Mouse (Mus musculus) ES-E14 (cell line): ENCODE data around the gene Cry2. TPM values are rescaled to one million over a fixed set of nuclear protein-coding genes. Genes with fewer than 3 reads are reported as not detected.

Experiments used
- DNase-seq: peaks from one replicate; pipeline ENCODE4 v3.0.0-alpha.2; 2013; ENCODE audit warnings: low read depth, low spot score
- H3K27ac ChIP-seq: 2 replicates; pipeline ENCODE4 v1.5.1; 2012; ENCODE audit warnings: low read depth, mild to moderate bottlenecking, low read length, moderate library complexity, mixed read lengths; ENCODE audit not compliant: poor library complexity, insufficient read depth, severe bottlenecking
- H3K36me3 ChIP-seq: 2 replicates; pipeline ENCODE4 v1.6.1; 2012; ENCODE audit warnings: mild to moderate bottlenecking, low read length, moderate library complexity, mixed read lengths; ENCODE audit not compliant: control insufficient read depth, poor library complexity, insufficient read depth, severe bottlenecking
- H3K4me1 ChIP-seq, 2 experiments: fragments of 150-350 bp in 1 of 2; sonication (generic) in 1 of 2; 2 replicates each; pipeline ENCODE4 v1.6.1; 2012; ENCODE audit warnings: low read length in 2 of 2, mild to moderate bottlenecking in 1 of 2, mixed read lengths in 1 of 2; ENCODE audit not compliant: control insufficient read depth in 2 of 2, insufficient read depth in 2 of 2, poor library complexity in 1 of 2
- H3K4me3 ChIP-seq, 2 experiments: fragments of 150-350 bp in 1 of 2; sonication (generic) in 1 of 2; 2 replicates each; pipeline ENCODE4 v1.5.1; 2012; ENCODE audit warnings: low read length in 2 of 2, low read depth in 1 of 2, mild to moderate bottlenecking in 1 of 2, mixed read lengths in 1 of 2; ENCODE audit not compliant: insufficient read depth in 1 of 2, poor library complexity in 1 of 2, severe bottlenecking in 1 of 2
- H3K9ac ChIP-seq: 2 replicates; pipeline ENCODE4 v1.6.1; 2012; ENCODE audit warnings: low read depth, mild to moderate bottlenecking, low read length, mixed read lengths; ENCODE audit not compliant: poor library complexity, insufficient read depth, severe bottlenecking
- H3K9me3 ChIP-seq: fragments of 150-350 bp; sonication (generic); 2 replicates; pipeline ENCODE4 v1.6.1; 2012; ENCODE audit warnings: low read depth, mild to moderate bottlenecking, low read length; ENCODE audit not compliant: control insufficient read depth, insufficient read depth
- CHD2 ChIP-seq: IDR thresholded peaks from 2 replicates; pipeline ENCODE4 v1.6.1; 2014; ENCODE audit warnings: mild to moderate bottlenecking, low read depth, low read length, inconsistent platforms
- HCFC1 ChIP-seq: IDR thresholded peaks from 2 replicates; pipeline ENCODE4 v1.6.1; 2012; ENCODE audit warnings: low read length, inconsistent platforms, borderline replicate concordance; ENCODE audit not compliant: insufficient read depth
- MAFK ChIP-seq: IDR thresholded peaks from 2 replicates; pipeline ENCODE4 v1.6.1; 2014; ENCODE audit warnings: mild to moderate bottlenecking, low read depth, low read length, inconsistent platforms; ENCODE audit not compliant: insufficient read depth
- ZC3H11A ChIP-seq: IDR thresholded peaks from 2 replicates; pipeline ENCODE4 v1.6.1; 2012; ENCODE audit warnings: low read depth, mild to moderate bottlenecking, inconsistent platforms, low read length, borderline replicate concordance
- ZNF384 ChIP-seq: IDR thresholded peaks from 2 replicates; pipeline ENCODE4 v1.6.1; 2012; ENCODE audit warnings: low read depth, low read length, inconsistent platforms
- in situ Hi-C, 2 experiments: fragments of 600-800 bp; cut with MboI; formaldehyde crosslinking; loops; one replicate each; pipeline ENCODE4 v1.15.1; 2025; ENCODE audit warnings: low sequenced_read_pairs in 2 of 2, inconsistent platforms in 1 of 2; ENCODE audit not compliant: unreplicated experiment in 2 of 2
- total RNA-seq: library from RNA; depleted of rRNA; stranded (reverse); fragments of 300-350 nt; gene quantifications from 2 replicates; pipeline ENCODE4 v1.2.3, GENCODE M21; 2012

Cry2 gene
- total RNA-seq, 1 experiment, result 11.7 TPM

DNA sequence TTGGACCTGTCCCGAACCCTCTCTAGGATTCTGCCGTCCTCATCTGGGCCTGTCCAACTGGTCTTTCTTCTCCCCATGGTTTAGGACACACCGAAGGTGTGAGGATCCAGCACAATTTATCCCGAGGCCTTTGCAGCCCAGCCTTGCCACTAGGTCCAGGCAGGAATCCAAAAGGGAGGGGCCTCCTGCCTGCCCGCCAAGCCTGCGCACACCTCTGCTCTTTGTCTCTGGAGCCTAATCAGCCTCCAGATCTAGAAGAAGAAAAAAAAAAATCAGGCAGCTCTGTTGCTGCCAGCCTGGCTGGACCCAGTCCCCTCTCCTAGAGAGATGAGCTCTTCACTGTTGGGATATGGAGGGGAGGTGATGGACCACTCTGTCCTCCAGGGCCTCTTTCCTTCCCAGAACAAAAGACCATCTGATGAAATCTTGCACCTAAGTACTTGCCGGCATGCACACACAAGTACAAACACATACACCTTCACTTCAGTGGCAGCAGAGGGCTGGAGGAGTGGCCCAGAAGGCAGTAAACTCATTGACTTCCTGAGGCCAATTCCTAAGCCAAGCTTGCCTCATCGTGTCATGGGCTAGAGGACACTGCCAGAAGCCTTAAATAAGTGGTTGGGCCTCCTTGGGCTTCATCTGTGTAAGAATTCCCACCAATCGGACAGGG, 60.9 kb downstream of the Cry2 start:
- H3K9ac ChIP-seq, result no peak overlapping the region
- TF ChIP-seq ZNF384 (0 out of 2 replicates have a peak, but pooled peaks have one; percentile 29), ZC3H11A (no peak)
- no peak for DNase-seq
- H3K27ac ChIP-seq, result no peak overlapping the region; the same call in 1 of the 2 replicates
- H3K36me3 ChIP-seq, result peaks cover under 1% of the 10 kb centered on the region; the same call in 1 of the 2 replicates
- in situ Hi-C loops, result no loop called here
- no peaks in the 10 kb centered on the region for H3K9me3 ChIP-seq
- peaks cover 2 to 29% of the 10 kb centered on the region in 2 experiments; a peak in 3 of 4 replicates for H3K4me1 ChIP-seq
- H3K4me3 ChIP-seq, result 0 out of 4 replicates have a peak overlapping the region, but pooled peaks of 1 of the 2 experiments have one; percentile 4

DNA sequence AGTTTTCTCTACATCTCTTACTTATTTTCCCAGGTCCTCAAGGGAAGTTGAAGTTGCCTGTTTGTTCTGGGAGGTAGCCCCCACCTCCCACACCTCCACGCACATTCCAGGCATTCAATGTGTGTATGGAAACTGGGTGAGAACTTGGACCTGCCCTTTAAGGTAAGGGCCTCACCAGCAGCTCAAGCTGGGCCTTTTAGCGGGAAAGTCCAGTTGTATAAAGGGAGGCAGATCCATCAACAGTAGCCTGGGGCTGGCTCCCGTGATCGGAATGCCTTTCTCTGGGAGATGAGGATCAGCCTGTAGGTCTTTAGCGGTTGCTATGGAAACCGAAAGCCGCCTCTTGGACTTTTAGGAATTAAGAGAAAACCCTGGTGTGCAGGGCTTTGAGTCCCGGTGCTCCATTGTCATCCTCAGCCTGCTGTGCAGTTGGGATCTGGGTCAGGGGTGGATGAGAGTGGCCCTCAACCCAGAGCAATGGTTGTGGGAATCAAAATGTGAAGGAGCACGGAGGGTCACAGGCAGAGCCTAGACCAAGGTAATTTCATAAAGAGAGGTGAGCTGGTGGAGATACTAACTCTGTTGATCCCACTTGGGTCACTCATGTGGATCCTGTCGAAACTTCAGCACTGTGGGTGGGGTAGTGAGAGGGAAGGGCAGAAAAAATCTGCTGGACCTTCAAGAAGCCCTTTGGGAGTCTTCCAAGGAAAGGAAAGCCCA, 61.7 kb downstream of the Cry2 start:
- Histone ChIP-seq H3K4me1 (peaks cover 2 to 35% of the 10 kb centered on the region in 2 experiments; a peak in 3 of 4 replicates), H3K4me3 (no peak overlapping the region), H3K9ac (no peak overlapping the region), H3K36me3 (no peaks in the 10 kb centered on the region), H3K27ac (peak overlapping the region; percentile 16; the same call in 1 of the 2 replicates), H3K9me3 (no peaks in the 10 kb centered on the region)
- in situ Hi-C loops, result no loop called here
- TF ChIP-seq ZNF384, result no peak
- TF ChIP-seq HCFC1, result no peak
- TF ChIP-seq MAFK, result no peak
- no peak for TF ChIP-seq CHD2
- TF ChIP-seq ZC3H11A, result no peak
- DNase-seq, result peak; percentile 64

DNA sequence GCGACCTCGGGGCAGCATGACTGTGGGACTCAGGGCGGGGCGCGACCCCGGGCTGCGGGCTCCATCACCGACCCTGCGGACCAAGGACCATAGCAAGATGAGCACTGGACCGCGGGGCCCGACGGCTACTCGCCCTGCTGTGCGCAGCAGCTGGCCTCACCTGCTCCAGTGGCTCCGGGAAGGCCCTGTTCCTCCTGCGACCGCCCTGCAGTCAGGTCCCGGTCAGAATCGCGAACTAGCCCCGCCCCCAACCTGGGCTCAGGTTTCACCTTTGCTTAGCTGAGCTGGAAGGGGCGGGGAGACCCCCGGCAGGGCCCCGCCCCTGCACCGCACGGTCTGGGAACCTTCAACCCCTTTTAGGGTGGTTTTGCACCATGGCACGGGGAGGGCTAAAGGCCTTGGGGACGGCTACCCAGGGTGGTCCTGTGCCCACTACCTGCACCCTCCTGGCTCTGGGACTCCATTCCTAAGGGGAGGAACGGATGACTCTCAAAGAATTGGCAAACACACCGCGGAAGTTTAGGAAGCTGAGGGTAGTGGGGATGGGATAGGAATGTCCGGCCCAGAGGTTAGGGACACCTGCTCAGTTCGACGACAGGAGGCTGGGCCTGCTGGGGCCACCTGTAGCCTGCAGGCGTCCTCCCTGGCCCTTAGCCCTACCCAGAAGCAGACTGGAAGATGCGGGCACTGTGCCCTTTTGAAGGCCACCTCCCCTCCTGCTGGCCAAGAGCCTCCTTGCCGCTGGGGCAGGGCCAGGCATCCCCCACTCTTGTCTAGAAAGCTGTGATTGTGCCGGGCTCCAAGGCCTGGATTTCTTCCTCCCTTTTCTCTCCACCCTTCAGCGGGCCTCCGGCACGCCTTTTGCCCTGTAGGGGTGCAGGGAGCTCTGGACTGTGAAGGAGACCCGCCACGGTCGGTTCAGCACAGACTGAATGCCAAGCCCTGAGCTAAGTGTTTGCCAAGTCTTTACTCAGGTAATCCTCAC, 62.7 kb downstream of the Cry2 start:
- in situ Hi-C loops, result no loop called here
- peak; percentile 91 for DNase-seq

DNA sequence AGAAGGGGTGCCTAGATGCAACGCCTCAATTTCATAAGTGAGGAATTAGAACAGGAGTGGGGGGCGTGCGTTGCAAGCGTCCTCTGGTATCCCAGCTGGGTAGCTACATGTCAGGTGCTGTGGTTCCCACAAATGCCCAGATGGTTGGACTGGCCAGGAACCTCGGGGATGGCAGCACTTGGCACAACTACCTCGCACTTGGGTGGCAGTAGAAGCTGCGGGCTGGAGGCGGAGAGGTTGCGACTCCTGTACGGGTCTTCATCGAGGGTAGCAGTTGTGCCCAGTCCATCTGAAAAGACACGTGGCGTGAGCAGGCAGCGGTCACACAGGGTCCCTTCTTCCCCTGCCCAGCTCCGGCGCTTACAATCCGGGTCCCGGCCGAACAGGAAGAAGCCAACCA, 63.5 kb downstream of the Cry2 start:
- TF ChIP-seq MAFK (no peak), ZC3H11A (no peak), ZNF384 (no peak), HCFC1 (no peak), CHD2 (no peak)
- DNase-seq, result no peak
- in situ Hi-C loops, result no loop called here
- Histone ChIP-seq H3K36me3 (peaks cover 11% of the 10 kb centered on the region; the same call in 1 of the 2 replicates), H3K9ac (peak overlapping the region; percentile 69), H3K4me3 (peak overlapping the region; percentile 68 to 84), H3K27ac (no peak overlapping the region), H3K9me3 (no peaks in the 10 kb centered on the region), H3K4me1 (peaks cover 4 to 34% of the 10 kb centered on the region in 2 experiments; a peak in 3 of 4 replicates)

More for the DNA sequence above, 62.7 kb downstream of the Cry2 start:
- H3K9ac ChIP-seq, result peak overlapping the region; percentile 69
- TF ChIP-seq HCFC1 (no peak), ZNF384 (no peak), ZC3H11A (no peak), MAFK (no peak)
- H3K4me3 ChIP-seq, result peak overlapping the region; percentile 68 to 84
- peaks cover 3% of the 10 kb centered on the region; the same call in 1 of the 2 replicates for H3K36me3 ChIP-seq
- H3K9me3 ChIP-seq, result no peaks in the 10 kb centered on the region
- peak overlapping the region; percentile 16; the same call in 1 of the 2 replicates for H3K27ac ChIP-seq
- H3K4me1 ChIP-seq, result peaks cover 4 to 36% of the 10 kb centered on the region in 2 experiments; a peak in 3 of 4 replicates
